Mouse (Mus musculus): ENCODE data around the gene Ppp4c. TPM values are rescaled to one million over a fixed set of nuclear protein-coding genes. Genes with fewer than 3 reads are reported as not detected.

The Ppp4c gene
- polyA plus RNA-seq, 1 experiment from 2014 or later: 300 TPM

- Histone ChIP-seq H3K4me2 (no peak overlapping the region), H3K36me3 (ENCODE audit: insufficient read depth) (no peaks in the 10 kb centered on the region), H3K4me1 (ENCODE audit: insufficient read depth) (no peaks in the 10 kb centered on the region), H3K27me3 (ENCODE audit: insufficient read depth, low read length) (no peaks in the 10 kb centered on the region), H3K9ac (no peak overlapping the region), H3K4me3 (ENCODE audit: low read depth, low read length) (no peak overlapping the region), H3K27ac (ENCODE audit: low read depth) (no peak overlapping the region), H3K9me3 (ENCODE audit: low read depth, low read length) (no peaks in the 10 kb centered on the region)
- no peak for TF ChIP-seq CTCF (IDR thresholded peaks at IDR 0.05; ENCODE audit: low read depth)
- WGBS: 75% methylated on average over 5 of the region's 5 CpGs
- no peak for ATAC-seq (ENCODE audit: insufficient read depth)
- DNase-seq: no peak
These were observed 51.3 kb downstream of the Ppp4c start for GRCm38 (mm10) chr7:126740977-126741376.

DNA sequence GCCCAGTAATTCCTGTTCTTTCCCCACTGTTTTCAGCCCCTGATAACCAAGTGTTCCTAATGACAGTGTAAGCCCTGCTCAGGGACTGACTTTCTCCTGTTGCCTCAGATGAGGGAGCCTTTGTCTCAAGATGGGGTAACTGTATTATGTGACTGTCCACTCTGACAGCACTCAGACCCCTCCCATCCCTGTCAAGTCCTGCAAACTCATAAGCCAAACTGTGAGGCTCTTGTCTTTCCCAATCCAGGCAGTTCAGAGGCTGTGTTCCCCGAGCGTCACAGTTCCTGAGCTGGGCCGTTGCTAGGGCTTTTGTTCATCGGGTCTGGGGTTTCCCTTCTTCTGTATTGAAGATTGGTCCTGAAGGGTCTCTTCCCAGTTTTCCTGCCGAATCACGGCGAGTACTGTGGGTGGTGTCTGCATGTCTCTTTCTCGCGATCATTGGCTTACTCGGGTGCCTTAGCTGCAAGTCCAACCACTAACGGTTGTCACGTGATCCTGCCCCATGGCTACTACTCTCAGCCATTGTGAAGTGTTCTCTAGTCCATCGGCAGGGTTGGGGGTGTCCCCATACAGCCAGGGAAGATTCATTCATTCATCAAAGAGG, 52.1 kb downstream of the Ppp4c start:
- Histone ChIP-seq H3K4me1 (ENCODE audit: insufficient read depth) (no peaks in the 10 kb centered on the region), H3K4me3 (ENCODE audit: low read depth, low read length) (no peak overlapping the region), H3K9me3 (ENCODE audit: low read depth, low read length) (no peaks in the 10 kb centered on the region), H3K4me2 (no peak overlapping the region), H3K36me3 (ENCODE audit: insufficient read depth) (no peaks in the 10 kb centered on the region), H3K9ac (no peak overlapping the region), H3K27me3 (ENCODE audit: insufficient read depth, low read length) (no peaks in the 10 kb centered on the region), H3K27ac (ENCODE audit: low read depth) (no peak overlapping the region)
- ATAC-seq (ENCODE audit: insufficient read depth) (no peak), DNase-seq (no peak)
- no peak for TF ChIP-seq CTCF (IDR thresholded peaks at IDR 0.05; ENCODE audit: low read depth)
- 73% methylated on average over 13 of the region's 13 CpGs for WGBS

DNA sequence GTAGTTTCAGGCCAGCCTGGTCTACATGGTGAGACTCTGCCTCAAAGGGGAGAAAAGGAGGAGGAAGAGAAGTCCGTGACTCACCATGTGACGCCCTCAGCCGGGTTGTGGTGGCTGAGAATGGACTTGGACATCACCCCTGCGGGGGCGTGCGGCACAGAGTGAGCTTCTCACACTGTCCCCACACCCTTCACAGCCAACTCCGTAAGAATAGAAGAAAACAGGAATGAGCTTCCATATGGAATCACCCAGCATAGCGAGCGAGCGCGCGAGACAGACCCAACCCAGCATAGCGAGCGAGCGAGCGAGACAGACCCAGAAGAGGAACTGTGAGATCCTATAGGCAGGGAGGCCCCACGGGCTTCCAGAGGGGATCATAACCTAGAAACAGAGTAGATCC, 52.7 kb downstream of the Ppp4c start:
- Histone ChIP-seq H3K9me3 (ENCODE audit: low read depth, low read length) (no peaks in the 10 kb centered on the region), H3K27ac (ENCODE audit: low read depth) (no peak overlapping the region), H3K9ac (no peak overlapping the region; the same call in 1 of the 2 replicates), H3K27me3 (ENCODE audit: insufficient read depth, low read length) (no peaks in the 10 kb centered on the region), H3K4me1 (ENCODE audit: insufficient read depth) (no peaks in the 10 kb centered on the region), H3K4me3 (ENCODE audit: low read depth, low read length) (no peak overlapping the region), H3K36me3 (ENCODE audit: insufficient read depth) (no peaks in the 10 kb centered on the region), H3K4me2 (no peak overlapping the region)
- DNase-seq (no peak), ATAC-seq (ENCODE audit: insufficient read depth) (no peak)
- TF ChIP-seq CTCF (IDR thresholded peaks at IDR 0.05; ENCODE audit: low read depth): no peak
- 81% methylated on average over 17 of the region's 17 CpGs for WGBS

GRCm38 (mm10) chr7:126736122-126736521, 56.2 kb downstream of the Ppp4c start:
- no peak overlapping the region for H3K4me3 ChIP-seq (ENCODE audit: low read depth, low read length)
- no peak for ATAC-seq (ENCODE audit: insufficient read depth)
- no peaks in the 10 kb centered on the region for H3K4me1 ChIP-seq (ENCODE audit: insufficient read depth)
- H3K9me3 ChIP-seq (ENCODE audit: low read depth, low read length): no peaks in the 10 kb centered on the region
- no peak overlapping the region for H3K4me2 ChIP-seq
- WGBS: 65% methylated on average over 8 of the region's 8 CpGs
- H3K27ac ChIP-seq (ENCODE audit: low read depth): no peak overlapping the region
- no peak for DNase-seq
- H3K9ac ChIP-seq: no peak overlapping the region
- no peaks in the 10 kb centered on the region for H3K27me3 ChIP-seq (ENCODE audit: insufficient read depth, low read length)
- no peaks in the 10 kb centered on the region for H3K36me3 ChIP-seq (ENCODE audit: insufficient read depth)
- TF ChIP-seq CTCF (IDR thresholded peaks at IDR 0.05; ENCODE audit: low read depth): no peak

Other genes with a start within 250 kb of the Ppp4c start
- gene Eif3c, start 226.1 kb downstream of the Ppp4c start, polyA plus RNA-seq (2014; fragmentation: Nextera tagmentation; extraction: Ambion mirVana): 169 and 183 TPM in 2 replicates
- 0.32 and 0.54 TPM in 2 replicates for gene Apobr, start 207.6 kb downstream of the Ppp4c start, polyA plus RNA-seq (2014; fragmentation: Nextera tagmentation; extraction: Ambion mirVana)
- gene Cln3, start 206.7 kb downstream of the Ppp4c start, polyA plus RNA-seq (2014; fragmentation: Nextera tagmentation; extraction: Ambion mirVana): 24.1 and 27.3 TPM in 2 replicates
- not detected in 2 replicates for gene Il27, start 197.6 kb downstream of the Ppp4c start, polyA plus RNA-seq (2014; fragmentation: Nextera tagmentation; extraction: Ambion mirVana)
- 9.7 and 10.7 TPM in 2 replicates for gene Nupr1, start 161.6 kb downstream of the Ppp4c start, polyA plus RNA-seq (2014; fragmentation: Nextera tagmentation; extraction: Ambion mirVana)
- 49.5 and 61.3 TPM in 2 replicates for gene Sgf29, start 143.2 kb downstream of the Ppp4c start, polyA plus RNA-seq (2014; fragmentation: Nextera tagmentation; extraction: Ambion mirVana)
- 1.4 and 2.6 TPM in 2 replicates for gene Sult1a1, start 116.1 kb downstream of the Ppp4c start, polyA plus RNA-seq (2014; fragmentation: Nextera tagmentation; extraction: Ambion mirVana)
- gene Bola2, start 97.1 kb downstream of the Ppp4c start, polyA plus RNA-seq (2014; fragmentation: Nextera tagmentation; extraction: Ambion mirVana): 123 and 126 TPM in 2 replicates
- gene Slx1b, start 96.7 kb downstream of the Ppp4c start, polyA plus RNA-seq (2014; fragmentation: Nextera tagmentation; extraction: Ambion mirVana): 8.9 and 9.7 TPM in 2 replicates
- gene Coro1a, start 84.7 kb downstream of the Ppp4c start, polyA plus RNA-seq (2014; fragmentation: Nextera tagmentation; extraction: Ambion mirVana): 29.2 and 29.3 TPM in 2 replicates
- gene Mapk3, start 32.9 kb downstream of the Ppp4c start, polyA plus RNA-seq (2014; fragmentation: Nextera tagmentation; extraction: Ambion mirVana): 111 and 117 TPM in 2 replicates
- gene Gdpd3, start 26.2 kb downstream of the Ppp4c start, polyA plus RNA-seq (2014; fragmentation: Nextera tagmentation; extraction: Ambion mirVana): 3.3 and 3.4 TPM in 2 replicates
- 87.8 and 91.2 TPM in 2 replicates for gene Ypel3, start 15.5 kb downstream of the Ppp4c start, polyA plus RNA-seq (2014; fragmentation: Nextera tagmentation; extraction: Ambion mirVana)
- 0.28 TPM in 1 of 2 replicates, not detected in the other for gene Tbx6, start 11.0 kb downstream of the Ppp4c start, polyA plus RNA-seq (2014; fragmentation: Nextera tagmentation; extraction: Ambion mirVana)
- 0.17 and 0.88 TPM in 2 replicates for gene Fam57b, start 5.2 kb upstream of the Ppp4c start, polyA plus RNA-seq (2014; fragmentation: Nextera tagmentation; extraction: Ambion mirVana)
- gene 4930451I11Rik, start 39.1 kb upstream of the Ppp4c start, polyA plus RNA-seq (2014; fragmentation: Nextera tagmentation; extraction: Ambion mirVana): not detected in 2 replicates
- gene Doc2a, start 54.9 kb upstream of the Ppp4c start, polyA plus RNA-seq (2014; fragmentation: Nextera tagmentation; extraction: Ambion mirVana): 0.33 and 0.80 TPM in 2 replicates
- 19.9 and 26.7 TPM in 2 replicates for gene Hirip3, start 69.5 kb upstream of the Ppp4c start, polyA plus RNA-seq (2014; fragmentation: Nextera tagmentation; extraction: Ambion mirVana)
- gene Ino80e, start 69.9 kb upstream of the Ppp4c start, polyA plus RNA-seq (2014; fragmentation: Nextera tagmentation; extraction: Ambion mirVana): 92.9 and 99.7 TPM in 2 replicates
- 34.8 and 40.1 TPM in 2 replicates for gene Taok2, start 92.2 kb upstream of the Ppp4c start, polyA plus RNA-seq (2014; fragmentation: Nextera tagmentation; extraction: Ambion mirVana)
- 26.7 and 31.5 TPM in 2 replicates for gene Tmem219, start 130.4 kb upstream of the Ppp4c start, polyA plus RNA-seq (2014; fragmentation: Nextera tagmentation; extraction: Ambion mirVana)
- 12.1 and 15.7 TPM in 2 replicates for gene Kctd13, start 136.4 kb upstream of the Ppp4c start, polyA plus RNA-seq (2014; fragmentation: Nextera tagmentation; extraction: Ambion mirVana)
- gene Asphd1, start 157.1 kb upstream of the Ppp4c start, polyA plus RNA-seq (2014; fragmentation: Nextera tagmentation; extraction: Ambion mirVana): 0.39 TPM in 1 of 2 replicates, not detected in the other
- gene Sez6l2, start 158.1 kb upstream of the Ppp4c start, polyA plus RNA-seq (2014; fragmentation: Nextera tagmentation; extraction: Ambion mirVana): 0.68 and 1.1 TPM in 2 replicates
- 86.1 and 92.8 TPM in 2 replicates for gene Cdipt, start 183.4 kb upstream of the Ppp4c start, polyA plus RNA-seq (2014; fragmentation: Nextera tagmentation; extraction: Ambion mirVana)
- 1.5 TPM in 2 replicates for gene Cdiptos, start 183.6 kb upstream of the Ppp4c start, polyA plus RNA-seq (2014; fragmentation: Nextera tagmentation; extraction: Ambion mirVana)
- 7.7 and 8.0 TPM in 2 replicates for gene Mvp, start 222.1 kb upstream of the Ppp4c start, polyA plus RNA-seq (2014; fragmentation: Nextera tagmentation; extraction: Ambion mirVana)
- 0.85 TPM in 1 of 2 replicates, not detected in the other for gene Pagr1b, start 224.0 kb upstream of the Ppp4c start, polyA plus RNA-seq (2014; fragmentation: Nextera tagmentation; extraction: Ambion mirVana)
- 21.9 and 44.5 TPM in 2 replicates for gene Pagr1a, start 224.9 kb upstream of the Ppp4c start, polyA plus RNA-seq (2014; fragmentation: Nextera tagmentation; extraction: Ambion mirVana)
- gene Gm42742, start 228.6 kb upstream of the Ppp4c start, polyA plus RNA-seq (2014; fragmentation: Nextera tagmentation; extraction: Ambion mirVana): 37.4 and 54.0 TPM in 2 replicates
- gene Prrt2, start 228.7 kb upstream of the Ppp4c start, polyA plus RNA-seq (2014; fragmentation: Nextera tagmentation; extraction: Ambion mirVana): 4.7 and 5.9 TPM in 2 replicates
- gene Maz, start 234.5 kb upstream of the Ppp4c start, polyA plus RNA-seq (2014; fragmentation: Nextera tagmentation; extraction: Ambion mirVana): 74.3 and 90.8 TPM in 2 replicates
- gene Kif22, start 250.0 kb upstream of the Ppp4c start, polyA plus RNA-seq (2014; fragmentation: Nextera tagmentation; extraction: Ambion mirVana): 168 and 180 TPM in 2 replicates

Measured in lung, embryonic 14.5 days (tissue).